Comparison of ENCODE assay signal across 17 mouse cellular contexts in the genomic region with DNA sequence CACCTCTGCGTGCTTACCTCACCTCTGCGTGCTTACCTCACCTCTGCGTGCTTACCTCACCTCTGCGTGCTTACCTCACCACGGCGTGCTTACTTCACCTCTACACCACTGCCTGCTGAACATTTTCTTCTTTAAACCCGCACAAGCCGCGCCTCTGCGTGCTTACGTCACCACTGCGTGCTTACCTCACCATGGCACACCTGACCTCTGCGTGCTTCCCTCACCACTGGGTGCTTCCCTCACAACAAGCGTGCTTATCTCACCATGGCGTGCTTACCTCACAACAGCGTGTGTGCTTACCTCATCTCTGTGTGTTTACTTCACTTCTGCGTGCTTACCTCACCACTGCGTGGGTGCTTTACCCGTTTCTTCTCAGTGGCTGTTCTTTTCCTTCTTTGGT.
"Had no signal": no experiment of that assay in that cellular context is flagged by ENCODE, and none has a peak within 500 bp of the region (broad histone marks: within the 10 kb centered on the region; RNA-seq: fewer than 3 reads in every experiment).

No protein-coding gene starts in this region.

- DNase-seq: kidney, postnatal 10 days; kidney, postnatal 36 days; layer of hippocampus, postnatal 36 days; liver, embryonic 13.5 days; lung, adult 2 months; right cerebral cortex, postnatal 25 days; spleen, adult 18-20 months; thymus, postnatal 25 days had no signal

- ATAC-seq: inflammation-experienced regulatory T-cells, adult 6 months; intestine, postnatal 0 days had no signal

- H3K27ac ChIP-seq: kidney, embryonic 15.5 days; left cerebral cortex, adult 2 months; liver, embryonic 13.5 days; macrophage; neural tube, embryonic 12.5 days; neural tube, embryonic 15.5 days; stomach, embryonic 15.5 days had no signal

- H3K36me3 ChIP-seq: kidney, embryonic 15.5 days; liver, embryonic 13.5 days; midbrain, embryonic 12.5 days; neural tube, embryonic 12.5 days; neural tube, embryonic 15.5 days; stomach, embryonic 15.5 days had no signal

- H3K4me1 ChIP-seq: kidney, embryonic 15.5 days; liver, embryonic 13.5 days; neural tube, embryonic 12.5 days; neural tube, embryonic 15.5 days; stomach, embryonic 15.5 days had no signal

- H3K27me3 ChIP-seq: kidney, embryonic 15.5 days; liver, embryonic 13.5 days; midbrain, embryonic 12.5 days; neural tube, embryonic 12.5 days; neural tube, embryonic 15.5 days; stomach, embryonic 15.5 days had no signal

- H3K9me3 ChIP-seq: kidney, embryonic 15.5 days; liver, embryonic 13.5 days; midbrain, embryonic 12.5 days; neural tube, embryonic 12.5 days; neural tube, embryonic 15.5 days; stomach, embryonic 15.5 days had no signal

- H3K4me3 ChIP-seq: kidney, embryonic 15.5 days; left cerebral cortex, adult 2 months; liver, embryonic 13.5 days; midbrain, embryonic 12.5 days; neural tube, embryonic 12.5 days; neural tube, embryonic 15.5 days; stomach, embryonic 15.5 days had no signal
